Mouse (Mus musculus): ENCODE measurements around the gene Nat9. TPM values are rescaled to one million over a fixed set of nuclear protein-coding genes. Genes with fewer than 3 reads are reported as not detected.

Nat9 gene
- polyA plus RNA-seq, 1 experiment = 16.9 TPM

- DNase-seq (ENCODE audit: low read depth) = peak; percentile 91
- TF ChIP-seq POLR2A (IDR thresholded peaks at IDR 0.05; ENCODE audit: borderline replicate concordance, extremely low read depth, insufficient read depth, insufficient read length, poor library complexity, severe bottlenecking) (no peak), CTCF (IDR thresholded peaks at IDR 0.05; ENCODE audit: borderline replicate concordance, extremely low read depth, insufficient read depth, insufficient read length) (no peak)
Observed at GRCm38 (mm10) chr11:115226811-115227491, 39.3 kb upstream of the Nat9 start.

GRCm38 (mm10) chr11:115225301-115225700 lies 37.6 kb upstream of the Nat9 start:
- DNase-seq (ENCODE audit: low read depth) = peak; percentile 47
- no peak for TF ChIP-seq CTCF (IDR thresholded peaks at IDR 0.05; ENCODE audit: borderline replicate concordance, extremely low read depth, insufficient read depth, insufficient read length)
- TF ChIP-seq POLR2A (IDR thresholded peaks at IDR 0.05; ENCODE audit: borderline replicate concordance, extremely low read depth, insufficient read depth, insufficient read length, poor library complexity, severe bottlenecking) = no peak

- TF ChIP-seq CTCF (IDR thresholded peaks at IDR 0.05; ENCODE audit: borderline replicate concordance, extremely low read depth, insufficient read depth, insufficient read length) (peak; percentile 72), POLR2A (IDR thresholded peaks at IDR 0.05; ENCODE audit: borderline replicate concordance, extremely low read depth, insufficient read depth, insufficient read length, poor library complexity, severe bottlenecking) (no peak)
Observed at GRCm38 (mm10) chr11:115224889-115225288, 37.2 kb upstream of the Nat9 start.

DNA sequence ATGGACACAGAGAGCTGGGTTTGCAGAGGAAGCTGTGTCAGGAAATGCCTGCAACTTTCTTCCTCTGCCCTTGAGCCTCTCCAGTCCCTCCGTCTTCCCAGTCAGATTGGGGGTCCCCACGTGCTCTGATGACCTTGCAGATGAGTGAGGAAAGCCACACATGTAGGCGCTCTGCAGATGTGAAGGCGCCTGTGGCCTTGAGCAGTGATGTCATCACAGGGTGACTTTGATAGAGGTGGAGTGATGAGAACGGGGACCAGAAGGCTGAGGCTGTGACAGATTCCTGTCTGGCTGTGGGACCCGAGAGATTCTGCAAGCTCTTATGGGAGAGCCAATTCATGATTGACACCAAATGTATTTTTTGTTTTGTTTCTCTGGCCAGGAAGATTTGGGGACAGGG lies 36.2 kb upstream of the Nat9 start:
- no peak for TF ChIP-seq CTCF (IDR thresholded peaks at IDR 0.05; ENCODE audit: borderline replicate concordance, extremely low read depth, insufficient read depth, insufficient read length)
- no peak for TF ChIP-seq POLR2A (IDR thresholded peaks at IDR 0.05; ENCODE audit: borderline replicate concordance, extremely low read depth, insufficient read depth, insufficient read length, poor library complexity, severe bottlenecking)
- DNase-seq (ENCODE audit: low read depth) = no peak

More at GRCm38 (mm10) chr11:115224889-115225288, 37.2 kb upstream of the Nat9 start:
- peak; percentile 72 for DNase-seq (ENCODE audit: low read depth)

GRCm38 (mm10) chr11:115223451-115223850 lies 35.8 kb upstream of the Nat9 start:
- no peak for TF ChIP-seq CTCF (IDR thresholded peaks at IDR 0.05; ENCODE audit: borderline replicate concordance, extremely low read depth, insufficient read depth, insufficient read length)
- no peak for TF ChIP-seq POLR2A (IDR thresholded peaks at IDR 0.05; ENCODE audit: borderline replicate concordance, extremely low read depth, insufficient read depth, insufficient read length, poor library complexity, severe bottlenecking)
- no peak for DNase-seq (ENCODE audit: low read depth)

GRCm38 (mm10) chr11:115222570-115222969 lies 34.9 kb upstream of the Nat9 start:
- peak; percentile 27 for DNase-seq (ENCODE audit: low read depth)
- TF ChIP-seq POLR2A (IDR thresholded peaks at IDR 0.05; ENCODE audit: borderline replicate concordance, extremely low read depth, insufficient read depth, insufficient read length, poor library complexity, severe bottlenecking) (no peak), CTCF (IDR thresholded peaks at IDR 0.05; ENCODE audit: borderline replicate concordance, extremely low read depth, insufficient read depth, insufficient read length) (no peak)

- no peak for TF ChIP-seq POLR2A (IDR thresholded peaks at IDR 0.05; ENCODE audit: borderline replicate concordance, extremely low read depth, insufficient read depth, insufficient read length, poor library complexity, severe bottlenecking)
- TF ChIP-seq CTCF (IDR thresholded peaks at IDR 0.05; ENCODE audit: borderline replicate concordance, extremely low read depth, insufficient read depth, insufficient read length) = no peak
Observed at GRCm38 (mm10) chr11:115222077-115222476, 34.4 kb upstream of the Nat9 start.

DNA sequence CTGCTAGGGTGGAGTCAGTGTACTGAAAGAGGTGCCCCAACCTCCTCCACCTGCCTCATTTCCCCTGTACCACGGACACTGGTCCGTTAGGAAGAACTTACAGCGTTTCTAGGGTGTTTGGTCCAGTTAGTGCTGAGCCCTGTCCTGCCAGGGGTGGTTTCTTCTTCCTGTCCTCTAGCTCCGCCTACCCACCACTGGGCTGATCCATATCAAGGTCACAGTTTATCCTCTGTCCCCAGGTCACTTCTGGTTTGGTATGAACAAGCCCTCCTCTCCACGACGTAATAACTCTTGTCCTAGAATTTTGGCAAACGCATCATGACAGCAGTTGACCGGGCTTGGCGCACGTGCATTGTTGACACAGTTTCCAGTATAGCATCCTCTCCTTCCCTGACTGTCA lies 32.0 kb upstream of the Nat9 start:
- TF ChIP-seq POLR2A (IDR thresholded peaks at IDR 0.05; ENCODE audit: borderline replicate concordance, extremely low read depth, insufficient read depth, insufficient read length, poor library complexity, severe bottlenecking) = no peak
- no peak for TF ChIP-seq CTCF (IDR thresholded peaks at IDR 0.05; ENCODE audit: borderline replicate concordance, extremely low read depth, insufficient read depth, insufficient read length)
- DNase-seq (ENCODE audit: low read depth) = no peak

More at GRCm38 (mm10) chr11:115222077-115222476, 34.4 kb upstream of the Nat9 start:
- peak; percentile 83 for DNase-seq (ENCODE audit: low read depth)

DNA sequence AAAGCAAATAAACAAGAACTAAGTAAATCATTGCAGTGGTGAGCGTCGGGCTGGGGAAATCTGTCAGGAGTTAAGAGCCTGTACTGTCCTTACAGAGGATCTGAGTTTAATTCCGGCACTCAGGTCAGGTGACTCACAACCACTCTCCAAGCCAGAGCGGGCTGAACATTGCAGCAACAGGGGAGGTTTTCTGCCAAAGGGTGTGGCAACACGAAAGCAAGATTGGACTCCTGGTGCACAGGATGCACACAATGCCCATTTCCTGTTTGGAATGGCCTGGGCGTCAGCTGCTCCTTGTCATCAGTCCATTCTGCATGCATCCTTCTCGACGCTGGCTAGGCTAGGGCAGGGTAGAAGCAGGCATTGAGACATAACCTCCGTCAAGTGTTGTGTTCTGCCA lies 31.6 kb upstream of the Nat9 start:
- no peak for DNase-seq (ENCODE audit: low read depth)
- TF ChIP-seq CTCF (IDR thresholded peaks at IDR 0.05; ENCODE audit: borderline replicate concordance, extremely low read depth, insufficient read depth, insufficient read length) (no peak), POLR2A (IDR thresholded peaks at IDR 0.05; ENCODE audit: borderline replicate concordance, extremely low read depth, insufficient read depth, insufficient read length, poor library complexity, severe bottlenecking) (no peak)

GRCm38 (mm10) chr11:115217439-115218410 lies 30.1 kb upstream of the Nat9 start:
- peak; percentile 67 for DNase-seq (ENCODE audit: low read depth)
- TF ChIP-seq POLR2A (IDR thresholded peaks at IDR 0.05; ENCODE audit: borderline replicate concordance, extremely low read depth, insufficient read depth, insufficient read length, poor library complexity, severe bottlenecking) (no peak), CTCF (IDR thresholded peaks at IDR 0.05; ENCODE audit: borderline replicate concordance, extremely low read depth, insufficient read depth, insufficient read length) (no peak)

- no peak for DNase-seq (ENCODE audit: low read depth)
- TF ChIP-seq POLR2A (IDR thresholded peaks at IDR 0.05; ENCODE audit: borderline replicate concordance, extremely low read depth, insufficient read depth, insufficient read length, poor library complexity, severe bottlenecking) (no peak), CTCF (IDR thresholded peaks at IDR 0.05; ENCODE audit: borderline replicate concordance, extremely low read depth, insufficient read depth, insufficient read length) (no peak)
Observed at GRCm38 (mm10) chr11:115215123-115215522, 27.5 kb upstream of the Nat9 start.

Data from brain, embryonic 14.5 days (tissue).